ENCODE assay signal across 8 mouse cellular contexts in the genomic region with DNA sequence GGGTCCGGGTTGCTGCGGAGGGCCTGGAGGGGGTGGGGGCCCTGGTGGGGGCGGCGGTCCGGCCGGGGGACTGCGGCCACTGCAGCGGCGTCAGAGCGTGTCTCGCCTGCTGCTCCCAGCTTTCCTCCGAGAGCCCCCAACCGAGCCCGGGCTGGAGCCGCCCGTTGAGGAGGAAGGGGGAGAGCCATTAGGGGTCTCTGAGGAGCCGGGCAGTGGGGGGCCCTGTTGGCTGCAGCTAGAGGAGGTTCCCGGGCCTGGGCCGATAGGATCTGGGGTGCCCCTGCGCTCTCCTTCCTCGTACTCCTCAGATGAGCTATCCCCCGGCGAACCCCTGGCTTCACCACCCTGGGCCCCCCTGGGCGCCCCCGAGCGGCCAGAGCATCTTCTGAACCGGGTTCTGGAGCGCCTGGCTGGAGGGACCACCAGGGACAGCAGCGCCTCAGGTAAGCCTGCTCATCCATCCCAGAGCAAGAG. TPM values are rescaled to one million over a fixed set of nuclear protein-coding genes. Genes with fewer than 3 reads are reported as not detected.
A peak's percentile ranks its signal among the peaks of the same experiment; 100 is the strongest.
DNase-seq lines count a peak whose midpoint lies in the region; ATAC-seq lines count a peak whose summit lies in the region.

No protein-coding gene starts in this region.

- peak overlapping the region; percentile 97 for H3K4me2 ChIP-seq in hindbrain, embryonic 14.5 days (replicated peaks)
- H3K4me2 ChIP-seq in midbrain, embryonic 14.5 days (ENCODE audit: low read length): peak overlapping the region; percentile 97

- ATAC-seq in megakaryocyte, adult 5-6 weeks (ENCODE audit: poor library complexity, severe bottlenecking): no peak
- ATAC-seq in hindbrain, embryonic 14.5 days (ENCODE audit: low FRiP score): peak; percentile 57
- ATAC-seq in midbrain, embryonic 14.5 days (ENCODE audit: low FRiP score, low TSS enrichment): peak; percentile 37

- H3K27me3 ChIP-seq in megakaryocyte, embryonic 14.5 days (replicated peaks): peaks cover 46% of the 10 kb centered on the region
- H3K27me3 ChIP-seq in hindbrain, embryonic 14.5 days (ENCODE audit: control insufficient read depth, insufficient read depth, low read length): no peaks in the 10 kb centered on the region; the same call in 1 of the 2 replicates
- no peaks in the 10 kb centered on the region for H3K27me3 ChIP-seq in midbrain, embryonic 14.5 days (ENCODE audit: control insufficient read depth, insufficient read depth, low read length)

- H3K4me1 ChIP-seq in megakaryocyte, embryonic 14.5 days: peaks cover 22% of the 10 kb centered on the region
- peaks cover 23% of the 10 kb centered on the region for H3K4me1 ChIP-seq in hindbrain, embryonic 14.5 days (replicated peaks; ENCODE audit: control insufficient read depth, insufficient read depth, low read length)
- peaks cover 20% of the 10 kb centered on the region for H3K4me1 ChIP-seq in midbrain, embryonic 14.5 days (ENCODE audit: control insufficient read depth, insufficient read depth, low read length)

- peak overlapping the region; percentile 94 for H3K4me3 ChIP-seq in megakaryocyte, embryonic 14.5 days (replicated peaks)
- peak overlapping the region; percentile 82 for H3K4me3 ChIP-seq in hindbrain, embryonic 14.5 days (replicated peaks; ENCODE audit: low read length)
- H3K4me3 ChIP-seq in midbrain, embryonic 14.5 days (replicated peaks; ENCODE audit: low read depth, low read length): peak overlapping the region; percentile 73

- WGBS in hindbrain, embryonic 14.5 days: under 1% methylated on average over 22 of the region's 29 CpGs
- under 1% methylated on average over 25 of the region's 29 CpGs for WGBS in midbrain, embryonic 14.5 days

- DNase-seq in embryo, embryonic 9.5 days (ENCODE audit: extremely low spot score): peak; percentile 49
- DNase-seq in embryo, embryonic 10 days (ENCODE audit: low spot score): no peak
- no peak for DNase-seq in hindbrain, embryonic 14.5 days (ENCODE audit: low spot score)
- DNase-seq in midbrain, embryonic 14.5 days: peak; percentile 55
- DNase-seq in thymus, postnatal 4 days: peak; percentile 69
- DNase-seq in frontal cortex, postnatal 25 days (ENCODE audit: low spot score in 2 of 2): no peak

- no peaks in the 10 kb centered on the region for H3K9me3 ChIP-seq in megakaryocyte, embryonic 14.5 days
- H3K9me3 ChIP-seq in hindbrain, embryonic 14.5 days (ENCODE audit: control insufficient read depth, low read length): no peaks in the 10 kb centered on the region
- H3K9me3 ChIP-seq in midbrain, embryonic 14.5 days (ENCODE audit: control insufficient read depth, low read length): no peaks in the 10 kb centered on the region

- H3K27ac ChIP-seq in hindbrain, embryonic 14.5 days: peak overlapping the region; percentile 65; the same call in 1 of the 2 replicates
- H3K27ac ChIP-seq in midbrain, embryonic 14.5 days (replicated peaks; ENCODE audit: low read depth, low read length): peak overlapping the region; percentile 73; the same call in 1 of the 2 replicates

- H3K36me3 ChIP-seq in megakaryocyte, embryonic 14.5 days (replicated peaks; ENCODE audit: low read length): peaks cover 26% of the 10 kb centered on the region
- peaks cover 27% of the 10 kb centered on the region for H3K36me3 ChIP-seq in hindbrain, embryonic 14.5 days (replicated peaks; ENCODE audit: control insufficient read depth, insufficient read depth)
- H3K36me3 ChIP-seq in midbrain, embryonic 14.5 days (ENCODE audit: control insufficient read depth, insufficient read depth, low read length): peaks cover 25% of the 10 kb centered on the region

- peak overlapping the region; percentile 76 for H3K9ac ChIP-seq in hindbrain, embryonic 14.5 days
- H3K9ac ChIP-seq in midbrain, embryonic 14.5 days (replicated peaks; ENCODE audit: low read length): peak overlapping the region; percentile 73

RNA-seq across cellular contexts. Expression of a gene that starts 0.7 kb away (rescaled TPM):
- polyA plus RNA-seq in megakaryocyte, embryonic 14.5 days (2012; ENCODE audit: insufficient read depth, low replicate concordance): 0.29 TPM in 1 of 2 replicates, not detected in the other
- 0.25 and 0.49 TPM in 2 replicates for total RNA-seq in megakaryocyte, adult 5-6 weeks (2015)
- 0.51 TPM in 1 of 2 replicates, not detected in the other for total RNA-seq in megakaryocyte, adult 5-6 weeks (2017)
- 12.0 and 12.9 TPM in 2 replicates for polyA plus RNA-seq in hindbrain, embryonic 14.5 days (2014; fragmentation: Nextera tagmentation; extraction: Ambion mirVana)
- 8.8 and 9.6 TPM in 2 replicates for polyA plus RNA-seq in midbrain, embryonic 14.5 days (2014; fragmentation: Nextera tagmentation; extraction: Ambion mirVana)

RNA-seq across cellular contexts. Expression of a gene that starts 26.2 kb away (rescaled TPM):
- 7.3 and 10.6 TPM in 2 replicates for polyA plus RNA-seq in megakaryocyte, embryonic 14.5 days (2012; ENCODE audit: insufficient read depth, low replicate concordance)
- total RNA-seq in megakaryocyte, adult 5-6 weeks (2015): 25.9 and 26.6 TPM in 2 replicates
- 4.9 and 7.0 TPM in 2 replicates for total RNA-seq in megakaryocyte, adult 5-6 weeks (2017)
- 4.7 and 4.8 TPM in 2 replicates for polyA plus RNA-seq in hindbrain, embryonic 14.5 days (2014; fragmentation: Nextera tagmentation; extraction: Ambion mirVana)
- 5.4 and 6.1 TPM in 2 replicates for polyA plus RNA-seq in midbrain, embryonic 14.5 days (2014; fragmentation: Nextera tagmentation; extraction: Ambion mirVana)

RNA-seq across cellular contexts. Expression of a gene that starts 32.6 kb away (rescaled TPM):
- 10.6 and 13.2 TPM in 2 replicates for polyA plus RNA-seq in megakaryocyte, embryonic 14.5 days (2012; ENCODE audit: insufficient read depth, low replicate concordance)
- 35.6 and 39.9 TPM in 2 replicates for total RNA-seq in megakaryocyte, adult 5-6 weeks (2015)
- 32.1 and 33.2 TPM in 2 replicates for total RNA-seq in megakaryocyte, adult 5-6 weeks (2017)
- 49.3 and 57.4 TPM in 2 replicates for polyA plus RNA-seq in hindbrain, embryonic 14.5 days (2014; fragmentation: Nextera tagmentation; extraction: Ambion mirVana)
- polyA plus RNA-seq in midbrain, embryonic 14.5 days (2014; fragmentation: Nextera tagmentation; extraction: Ambion mirVana): 46.6 and 57.3 TPM in 2 replicates

RNA-seq across cellular contexts. Expression of a gene that starts 42.0 kb away (rescaled TPM):
- 30.0 and 46.8 TPM in 2 replicates for polyA plus RNA-seq in megakaryocyte, embryonic 14.5 days (2012; ENCODE audit: insufficient read depth, low replicate concordance)
- 73.7 and 74.9 TPM in 2 replicates for total RNA-seq in megakaryocyte, adult 5-6 weeks (2015)
- 111 and 119 TPM in 2 replicates for total RNA-seq in megakaryocyte, adult 5-6 weeks (2017)
- 23.6 and 24.1 TPM in 2 replicates for polyA plus RNA-seq in hindbrain, embryonic 14.5 days (2014; fragmentation: Nextera tagmentation; extraction: Ambion mirVana)
- polyA plus RNA-seq in midbrain, embryonic 14.5 days (2014; fragmentation: Nextera tagmentation; extraction: Ambion mirVana): 25.0 and 35.9 TPM in 2 replicates

Comparison
In these comparisons a context has a peak if more than half of its experiments do, and no peak if none do; other contexts are left out.
1. DNase-seq: peak in embryo, embryonic 9.5 days (single experiment), midbrain, embryonic 14.5 days (single experiment) and thymus, postnatal 4 days (single experiment); none in embryo, embryonic 10 days (single experiment), hindbrain, embryonic 14.5 days (single experiment) and frontal cortex, postnatal 25 days (0 of 2).
2. Peak in every context shown above with its lines, with median percentiles within 50 percentile points of each other: H3K4me3 ChIP-seq.